Comparison of ENCODE assay signal across 9 mouse cellular contexts in the genomic region with DNA sequence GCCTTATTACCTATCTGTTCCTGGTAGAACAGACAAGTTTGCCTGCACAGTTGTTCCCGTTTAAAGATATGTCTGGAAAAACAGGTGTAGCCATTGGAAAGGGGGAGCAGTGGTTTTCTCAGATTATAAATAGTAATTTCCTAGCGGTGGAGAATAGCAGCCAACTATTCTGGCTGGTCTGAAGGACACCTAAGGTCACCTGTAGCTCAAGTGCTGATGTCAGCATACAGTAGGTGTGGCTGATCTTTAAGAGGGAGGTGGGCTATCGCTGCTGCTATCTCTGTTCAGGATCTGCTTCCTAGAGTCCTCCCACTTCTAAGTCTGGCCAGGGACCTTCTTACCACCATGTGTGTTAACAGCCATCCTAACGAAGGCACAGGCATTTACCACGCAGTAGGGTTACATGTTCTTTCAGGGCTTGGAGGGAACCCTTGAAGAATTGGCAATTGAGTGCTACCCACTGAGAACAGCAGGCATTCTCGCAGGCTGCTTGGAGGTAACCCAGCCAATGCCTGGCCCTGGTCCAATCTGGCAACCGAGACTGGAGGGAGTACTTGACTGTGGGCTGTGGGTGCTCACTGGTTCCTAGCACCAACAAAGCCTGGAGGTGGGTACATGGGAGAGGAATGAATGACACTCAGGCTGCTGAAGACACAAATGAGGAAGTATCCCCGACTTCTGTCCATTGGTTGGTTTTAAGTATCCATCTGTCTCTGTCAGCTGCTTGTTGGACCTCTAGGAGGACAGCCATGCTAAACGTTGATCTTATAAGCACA. TPM values are rescaled to one million over a fixed set of nuclear protein-coding genes. Genes with fewer than 3 reads are reported as not detected.
DNase-seq lines count a peak whose midpoint lies in the region; ATAC-seq and TF ChIP-seq lines count a peak whose summit lies in the region.
"Had no signal": no experiment of that assay in that cellular context is flagged by ENCODE, and none has a peak within 500 bp of the region (broad histone marks: within the 10 kb centered on the region; RNA-seq: fewer than 3 reads in every experiment).

No protein-coding gene starts in this region.

- DNase-seq in liver, adult 2 months (ENCODE audit: extremely low read depth, low read depth, low spot score), result peak; percentile 15
- DNase-seq in liver, embryonic 11.5 days (ENCODE audit: low spot score), result no peak
- peak; percentile 91 to 93 for DNase-seq in cerebellum, postnatal 10 days
- peak; percentile 43 to 71 for DNase-seq in left cerebral cortex, adult 8-10 months (ENCODE audit: low spot score in 2 of 2)
- DNase-seq in right cerebral cortex, postnatal 10 days (ENCODE audit: low spot score in 2 of 2), result peak; percentile 71 to 86
- DNase-seq in spleen, adult 18-20 months, result no peak
- no peak for DNase-seq in c-Kit-positive CD71-positive TER-119-positive erythroid progenitor cells, embryonic 14.5 days (ENCODE audit: low spot score)

- H3K27me3 ChIP-seq in liver, adult 2 months (ENCODE audit: control insufficient read depth, insufficient read depth, low read length), result no peaks in the 10 kb centered on the region
- H3K27me3 ChIP-seq in liver, embryonic 11.5 days (replicated peaks; ENCODE audit: control insufficient read depth, insufficient read depth, low read length), result no peaks in the 10 kb centered on the region
- no peaks in the 10 kb centered on the region for H3K27me3 ChIP-seq in heart, embryonic 14.5 days (ENCODE audit: control insufficient read depth, insufficient read depth, low read length)

- no peak for TF ChIP-seq POLR2A in liver, adult 2 months (IDR thresholded peaks at IDR 0.05; ENCODE audit: extremely low read depth, insufficient read depth, low read length)

- H3K4me3 ChIP-seq in liver, adult 2 months (ENCODE audit: insufficient read depth, low read depth, low read length), result no peak overlapping the region
- H3K4me3 ChIP-seq in liver, embryonic 11.5 days (ENCODE audit: low read depth, low read length), result no peak overlapping the region
- no peak overlapping the region for H3K4me3 ChIP-seq in heart, embryonic 14.5 days (ENCODE audit: control insufficient read depth in 1 of 2, insufficient read depth in 1 of 2, low read depth in 1 of 2, low read length in 2 of 2)
- H3K4me3 ChIP-seq: megakaryocyte, embryonic 14.5 days had no signal

- no peak overlapping the region for H3K9ac ChIP-seq in liver, adult 2 months (ENCODE audit: low read depth, low read length)
- H3K9ac ChIP-seq in liver, embryonic 11.5 days (ENCODE audit: low read depth, low read length), result no peak overlapping the region
- no peak overlapping the region for H3K9ac ChIP-seq in heart, embryonic 14.5 days (ENCODE audit: low read length)

- no peaks in the 10 kb centered on the region for H3K36me3 ChIP-seq in liver, adult 2 months (ENCODE audit: control insufficient read depth, insufficient read depth, low read length)
- no peaks in the 10 kb centered on the region for H3K36me3 ChIP-seq in liver, embryonic 11.5 days (ENCODE audit: control insufficient read depth, insufficient read depth, low read length)
- H3K36me3 ChIP-seq in heart, embryonic 14.5 days (ENCODE audit: control insufficient read depth, insufficient read depth, low read length), result no peaks in the 10 kb centered on the region

- TF ChIP-seq CTCF in liver, adult 2 months (IDR thresholded peaks at IDR 0.05; ENCODE audit: low read depth, low read length), result no peak

- no peak for ATAC-seq in liver, embryonic 11.5 days (replicated peaks; ENCODE audit: low FRiP score)
- ATAC-seq in heart, embryonic 14.5 days (ENCODE audit: insufficient number of reproducible peaks, insufficient read depth, low FRiP score, low read depth), result peak; percentile 59; the same call in 1 of the 2 replicates

- H3K9me3 ChIP-seq in liver, embryonic 11.5 days (ENCODE audit: control insufficient read depth, low read length), result no peaks in the 10 kb centered on the region
- no peaks in the 10 kb centered on the region for H3K9me3 ChIP-seq in heart, embryonic 14.5 days (ENCODE audit: control insufficient read depth, low read length)

- WGBS in liver, adult 2 months, result 64% methylated on average over 9 of the region's 9 CpGs
- 62% methylated on average over 9 of the region's 9 CpGs for WGBS in liver, embryonic 11.5 days
- WGBS in heart, embryonic 14.5 days, result 39% methylated on average over 9 of the region's 9 CpGs

- no peaks in the 10 kb centered on the region for H3K79me2 ChIP-seq in liver, adult 2 months (ENCODE audit: control insufficient read depth, insufficient read depth, low read length)

- no peak overlapping the region for H3K4me2 ChIP-seq in liver, embryonic 11.5 days
- 0 out of 2 replicates have a peak overlapping the region, but pooled peaks have one; percentile 1 for H3K4me2 ChIP-seq in heart, embryonic 14.5 days (ENCODE audit: low read length)

- no peaks in the 10 kb centered on the region for H3K4me1 ChIP-seq in liver, adult 2 months (ENCODE audit: control insufficient read depth, insufficient read depth, low read length)
- H3K4me1 ChIP-seq in liver, embryonic 11.5 days (replicated peaks; ENCODE audit: control insufficient read depth, insufficient read depth, low read length), result peaks cover 12% of the 10 kb centered on the region
- H3K4me1 ChIP-seq in heart, embryonic 14.5 days (ENCODE audit: control insufficient read depth in 2 of 2, insufficient read depth in 2 of 2, low read length in 2 of 2), result peaks cover 5 to 18% of the 10 kb centered on the region in 2 experiments

- no peak overlapping the region for H3K27ac ChIP-seq in liver, adult 2 months (replicated peaks; ENCODE audit: insufficient read depth, low read depth, low read length)
- no peak overlapping the region for H3K27ac ChIP-seq in liver, embryonic 11.5 days (ENCODE audit: low read depth, low read length)
- H3K27ac ChIP-seq in heart, embryonic 14.5 days (replicated peaks in 1 of 2; ENCODE audit: control insufficient read depth in 1 of 2, insufficient read depth in 1 of 2, low read depth in 2 of 2, low read length in 2 of 2), result peak overlapping the region; percentile 69 to 82

RNA-seq across cellular contexts. Expression of a gene that starts 33.0 kb away (rescaled TPM):
- total RNA-seq in liver, adult 2 months (2014; rRNA removed), result not detected in 2 replicates
- polyA plus RNA-seq in liver, adult 2 months (2012; rRNA removed), result not detected in 2 replicates
- polyA plus RNA-seq in liver, embryonic 11.5 days (2014; fragmentation: Nextera tagmentation; extraction: Ambion mirVana), result not detected in 2 replicates
- not detected in 2 replicates for polyA plus RNA-seq in heart, embryonic 14.5 days (2014; fragmentation: Nextera tagmentation; extraction: Ambion mirVana)
- not detected for total RNA-seq in left cerebral cortex, adult 8-10 months (2022)

RNA-seq across cellular contexts. Expression of a gene that starts 39.3 kb away (rescaled TPM):
- total RNA-seq in liver, adult 2 months (2014; rRNA removed), result 52.4 and 55.1 TPM in 2 replicates
- 8.7 and 9.0 TPM in 2 replicates for polyA plus RNA-seq in liver, adult 2 months (2012; rRNA removed)
- polyA plus RNA-seq in liver, embryonic 11.5 days (2014; fragmentation: Nextera tagmentation; extraction: Ambion mirVana), result 49.6 and 50.6 TPM in 2 replicates
- 41.2 and 47.8 TPM in 2 replicates for polyA plus RNA-seq in heart, embryonic 14.5 days (2014; fragmentation: Nextera tagmentation; extraction: Ambion mirVana)
- total RNA-seq in left cerebral cortex, adult 8-10 months (2022), result 10 to 100 TPM; 58.1 to 71.3 (median 65.5) TPM

Comparison
In these comparisons a context has a peak if more than half of its experiments do, and no peak if none do; other contexts are left out.
1. DNase-seq: peak in liver, adult 2 months (single experiment), cerebellum, postnatal 10 days (2 of 2), left cerebral cortex, adult 8-10 months (2 of 2) and right cerebral cortex, postnatal 10 days (2 of 2); none in liver, embryonic 11.5 days (single experiment), spleen, adult 18-20 months (0 of 2) and c-Kit-positive CD71-positive TER-119-positive erythroid progenitor cells, embryonic 14.5 days (single experiment).
2. H3K27ac ChIP-seq: peak in heart, embryonic 14.5 days (2 of 2); none in liver, adult 2 months (single experiment) and liver, embryonic 11.5 days (single experiment).